Comparison of ENCODE assay signal across 8 mouse cellular contexts in the genomic region with DNA sequence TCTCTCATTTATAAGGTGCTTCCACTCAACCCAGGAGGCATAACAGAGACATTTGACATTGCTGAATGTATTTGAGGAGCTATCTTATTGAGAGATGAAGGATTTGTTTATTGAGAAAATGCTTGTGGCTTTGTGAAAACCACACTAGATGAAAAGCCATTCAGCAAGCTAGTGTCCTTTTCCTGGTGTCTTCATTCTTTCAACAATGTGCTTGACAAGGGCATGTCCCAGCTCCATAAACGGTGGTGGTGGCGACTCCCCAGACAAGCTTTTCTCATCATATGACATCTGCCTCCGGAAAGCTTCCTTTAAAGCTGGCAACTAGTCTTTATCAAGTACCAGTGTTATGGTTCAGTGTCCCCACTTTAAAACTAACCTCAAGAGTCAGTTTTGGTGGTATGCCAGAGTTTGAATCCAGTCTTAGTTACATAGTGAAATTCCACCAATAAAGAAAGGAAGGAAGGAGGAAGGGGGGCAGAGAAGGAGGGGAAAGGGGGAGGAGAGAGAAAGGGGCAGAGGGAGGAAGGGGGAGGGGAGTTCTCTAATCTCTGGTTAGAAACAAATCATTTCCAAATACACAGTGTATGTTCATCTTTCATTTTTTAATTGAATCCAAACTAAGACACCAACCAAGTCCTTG. TPM values are rescaled to one million over a fixed set of nuclear protein-coding genes. Genes with fewer than 3 reads are reported as not detected.
DNase-seq lines count a peak whose midpoint lies in the region; ATAC-seq and TF ChIP-seq lines count a peak whose summit lies in the region.

A gene (plus strand): TSS at position 590 of the 640 bp plus-strand sequence.

- no peak within 1 kb of the TSS for H3K9ac ChIP-seq in liver, embryonic 15.5 days

- H3K27me3 ChIP-seq in thymus, adult 2 months (ENCODE audit: control insufficient read depth, insufficient read depth, low read length) = peaks cover 5% of the 10 kb centered on the region; the same call in 1 of the 2 replicates
- peaks cover 30% of the 10 kb centered on the region for H3K27me3 ChIP-seq in liver, embryonic 15.5 days

- intact Hi-C loops in gastrocnemius, adult 2 months (cut with DNase I) = loop anchor here (5.0 kb wide), 1 partner anchor 73 kb away; no protein-coding TSS in a partner anchor
- intact Hi-C loops in left cerebral cortex, postnatal 4 days (cut with DNase I) = no loop called here

- no peak for DNase-seq in gastrocnemius, adult 2 months
- DNase-seq in gastrocnemius, postnatal 10 days = no peak
- no peak for DNase-seq in thymus, adult 2 months
- DNase-seq in thymus, adult 18-20 months = no peak
- DNase-seq in embryo, embryonic 10.5 days (ENCODE audit: low spot score) = no peak
- no peak for DNase-seq in cerebellum, postnatal 14 days
- no peak for DNase-seq in left cerebral cortex, postnatal 4 days

- no peaks in the 10 kb centered on the region for H3K36me3 ChIP-seq in thymus, adult 2 months (ENCODE audit: control insufficient read depth, insufficient read depth, low read length)
- no peaks in the 10 kb centered on the region for H3K36me3 ChIP-seq in liver, embryonic 15.5 days (replicated peaks)

- TF ChIP-seq POLR2A in thymus, adult 2 months (IDR thresholded peaks at IDR 0.05; ENCODE audit: control insufficient read depth, extremely low read depth, insufficient read depth, low read length, poor library complexity) = no peak

- no peaks in the 10 kb centered on the region; the same call in 1 of the 2 replicates for H3K4me1 ChIP-seq in thymus, adult 2 months (replicated peaks; ENCODE audit: control insufficient read depth, insufficient read depth, low read length)
- 0 out of 2 replicates have a peak, but pooled peaks cover 9% of the 10 kb centered on the region for H3K4me1 ChIP-seq in liver, embryonic 15.5 days (replicated peaks)

- peak within 1 kb of the TSS; percentile 63 for H3K27ac ChIP-seq in gastrocnemius, adult 2 months
- H3K27ac ChIP-seq in thymus, adult 2 months (ENCODE audit: control insufficient read depth, insufficient read depth, low read length) = no peak within 1 kb of the TSS
- H3K27ac ChIP-seq in liver, embryonic 15.5 days (replicated peaks) = no peak within 1 kb of the TSS

- H3K4me2 ChIP-seq in liver, embryonic 15.5 days = peak within 1 kb of the TSS; percentile 70

- WGBS in thymus, adult 2 months = 56% methylated on average over 3 of the region's 3 CpGs
- WGBS in liver, embryonic 15.5 days (ENCODE audit: insufficient replicate concordance) = 33% methylated on average over 3 of the region's 3 CpGs

- H3K9me3 ChIP-seq in liver, embryonic 15.5 days (replicated peaks) = no peaks in the 10 kb centered on the region

- H3K4me3 ChIP-seq in gastrocnemius, adult 2 months = peak within 1 kb of the TSS; percentile 81
- peak within 1 kb of the TSS; percentile 23 for H3K4me3 ChIP-seq in thymus, adult 2 months (ENCODE audit: control insufficient read depth, insufficient read depth, low read length)
- peak within 1 kb of the TSS; percentile 51 for H3K4me3 ChIP-seq in liver, embryonic 15.5 days (replicated peaks)

- no peak for TF ChIP-seq CTCF in gastrocnemius, adult 2 months (IDR thresholded peaks at IDR 0.05)
- no peak for TF ChIP-seq CTCF in thymus, adult 2 months (IDR thresholded peaks at IDR 0.05; ENCODE audit: borderline replicate concordance, control insufficient read depth, extremely low read depth, insufficient read depth, low read length, poor library complexity)

- no peak for ATAC-seq in liver, embryonic 15.5 days (ENCODE audit: insufficient read depth)

RNA-seq across cellular contexts. Expression of the gene that starts here (rescaled TPM):
- under 1 TPM; 0.71 to 0.78 TPM for total RNA-seq in gastrocnemius, adult 2 months (2021)
- total RNA-seq in gastrocnemius, postnatal 10 days (2021) = 1 to 10 TPM; 1.3 to 1.9 TPM
- polyA plus RNA-seq in thymus, adult 2 months (2012; rRNA removed) = 0.62 and 1.1 TPM in 2 replicates
- polyA plus RNA-seq in liver, embryonic 15.5 days (2015; fragmentation: Nextera tagmentation; extraction: Ambion mirVana) = 0.88 and 1.1 TPM in 2 replicates
- 1 to 10 TPM; 2.6 to 2.9 TPM for total RNA-seq in left cerebral cortex, postnatal 4 days (2021)

Comparison
In these comparisons a context has a peak if more than half of its experiments do, and no peak if none do; other contexts are left out.
1. H3K4me3 ChIP-seq: peak in every context shown above with its lines; median percentile 81 in gastrocnemius, adult 2 months; 51 in liver, embryonic 15.5 days; 23 in thymus, adult 2 months.